Comparison of ENCODE assay signal across 29 mouse cellular contexts in genomic region chr13:112902176-112902575, GRCm38 (mm10). TPM values are rescaled to one million over a fixed set of nuclear protein-coding genes. Genes with fewer than 3 reads are reported as not detected.
DNase-seq lines count a peak whose midpoint lies in the region; ATAC-seq and TF ChIP-seq lines count a peak whose summit lies in the region.
"Had no signal": no experiment of that assay in that cellular context is flagged by ENCODE, and none has a peak within 500 bp of the region (broad histone marks: within the 10 kb centered on the region; RNA-seq: fewer than 3 reads in every experiment).

No protein-coding gene starts in this region.

- ATAC-seq in lung, postnatal 0 days = no peak
- ATAC-seq: activated CD4-positive, CD25-positive, alpha-beta regulatory T cell, adult 4 months; CD4-positive, CD25-positive, alpha-beta regulatory T cell, adult 4 months; forebrain, embryonic 14.5 days; Patski had no signal

- peaks cover 15% of the 10 kb centered on the region for H3K36me3 ChIP-seq in kidney, adult 2 months (ENCODE audit: control insufficient read depth, insufficient read depth, low read length)
- H3K36me3 ChIP-seq in lung, postnatal 0 days (ENCODE audit: insufficient read depth, low read length) = peaks cover 30% of the 10 kb centered on the region

- TF ChIP-seq CTCF in kidney, adult 2 months (conservative IDR thresholded peaks at IDR 0.05; ENCODE audit: insufficient read depth, insufficient read length, low read depth, low read length) = no peak
- 0 out of 2 replicates have a peak, but pooled peaks have one; percentile 9 for TF ChIP-seq CTCF in layer of hippocampus, adult 2 months (conservative IDR thresholded peaks at IDR 0.05)
- TF ChIP-seq CTCF in lung, postnatal 0 days (IDR thresholded peaks at IDR 0.05) = no peak

- H3K9me3 ChIP-seq in lung, postnatal 0 days (ENCODE audit: low read length) = no peaks in the 10 kb centered on the region
- H3K9me3 ChIP-seq: embryonic facial prominence, embryonic 13.5 days; embryonic facial prominence, embryonic 15.5 days; forebrain, embryonic 10.5 days; forebrain, embryonic 12.5 days; G1E had no signal

- no peak overlapping the region for H3K9ac ChIP-seq in lung, postnatal 0 days (replicated peaks; ENCODE audit: low read depth)
- H3K9ac ChIP-seq: embryonic facial prominence, embryonic 13.5 days; embryonic facial prominence, embryonic 15.5 days; forebrain, embryonic 12.5 days had no signal

- H3K4me3 ChIP-seq in kidney, adult 2 months (ENCODE audit: insufficient read depth, low read depth, low read length) = no peak overlapping the region
- no peak overlapping the region for H3K4me3 ChIP-seq in layer of hippocampus, adult 2 months
- H3K4me3 ChIP-seq in lung, postnatal 0 days (ENCODE audit: low read depth, low read length) = no peak overlapping the region
- H3K4me3 ChIP-seq: embryonic facial prominence, embryonic 13.5 days; embryonic facial prominence, embryonic 15.5 days; erythroblast, embryonic 14.5 days; forebrain, embryonic 10.5 days; forebrain, embryonic 12.5 days had no signal

- no peaks in the 10 kb centered on the region for H3K4me1 ChIP-seq in kidney, adult 2 months (ENCODE audit: control insufficient read depth, insufficient read depth, low read length)
- H3K4me1 ChIP-seq in lung, postnatal 0 days (ENCODE audit: insufficient read depth, low read depth, low read length) = no peaks in the 10 kb centered on the region
- H3K4me1 ChIP-seq: embryonic facial prominence, embryonic 13.5 days; embryonic facial prominence, embryonic 15.5 days; forebrain, embryonic 10.5 days; forebrain, embryonic 12.5 days had no signal

- H3K27ac ChIP-seq in kidney, adult 2 months (ENCODE audit: insufficient read depth, low read depth, low read length) = no peak overlapping the region
- no peak overlapping the region for H3K27ac ChIP-seq in layer of hippocampus, adult 2 months
- H3K27ac ChIP-seq in lung, postnatal 0 days (ENCODE audit: low read length) = no peak overlapping the region
- H3K27ac ChIP-seq: embryonic facial prominence, embryonic 13.5 days; embryonic facial prominence, embryonic 15.5 days; forebrain, embryonic 10.5 days; forebrain, embryonic 12.5 days had no signal

- no peak overlapping the region for H3K4me2 ChIP-seq in lung, postnatal 0 days (replicated peaks; ENCODE audit: low read depth, low read length)
- H3K4me2 ChIP-seq: embryonic facial prominence, embryonic 13.5 days; embryonic facial prominence, embryonic 15.5 days; forebrain, embryonic 12.5 days had no signal

- 45% methylated on average over 3 of the region's 3 CpGs for WGBS in kidney, adult 2 months
- 66% methylated on average over 3 of the region's 3 CpGs for WGBS in lung, postnatal 0 days

- H3K27me3 ChIP-seq in kidney, adult 2 months (replicated peaks; ENCODE audit: control insufficient read depth, insufficient read depth, low read length) = no peaks in the 10 kb centered on the region
- H3K27me3 ChIP-seq in lung, postnatal 0 days (replicated peaks; ENCODE audit: insufficient read depth, low read length) = no peaks in the 10 kb centered on the region
- H3K27me3 ChIP-seq: CH12.LX; embryonic facial prominence, embryonic 13.5 days; embryonic facial prominence, embryonic 15.5 days; forebrain, embryonic 12.5 days; Patski had no signal

- DNase-seq in kidney, adult 2 months = peak; percentile 58
- no peak for DNase-seq in kidney, adult 11 months
- no peak for DNase-seq in layer of hippocampus, adult 2 months (ENCODE audit: low spot score in 2 of 2)
- DNase-seq in layer of hippocampus, postnatal 10 days (ENCODE audit: low spot score in 2 of 2) = no peak
- peak; percentile 18 for DNase-seq in lung, postnatal 0 days (ENCODE audit: low spot score)
- DNase-seq in lung, postnatal 25 days (ENCODE audit: low spot score) = no peak
- DNase-seq in adipocyte (ENCODE audit: low spot score) = peak; percentile 61
- DNase-seq: adrenal gland, adult 2 months; adrenal gland, postnatal 10 days; adrenal gland, postnatal 25 days; B cell, adult 2 months; cerebellum, adult 11 months; cerebellum, adult 18-20 months; cerebellum, adult 8-10 months; cerebellum, adult 9-11 months; cerebellum, postnatal 14 days; cerebellum, postnatal 36 days; embryo, embryonic 11 days had no signal

- no peak for TF ChIP-seq POLR2A in kidney, adult 2 months (IDR thresholded peaks at IDR 0.05; ENCODE audit: low read depth, low read length)

- TF ChIP-seq EP300 in lung, postnatal 0 days (IDR thresholded peaks at IDR 0.05) = no peak

RNA-seq across cellular contexts. Expression of gene Mtrex, which starts 25.0 kb away (rescaled TPM):
- polyA plus RNA-seq in kidney, adult 2 months (2012; rRNA removed) = 7.9 and 10.6 TPM in 2 replicates
- 10 to 100 TPM; 46.3 to 49.2 TPM for total RNA-seq in layer of hippocampus, adult 2 months (2021)
- total RNA-seq in layer of hippocampus, postnatal 10 days (2021) = 10 to 100 TPM; 41.9 to 42.6 TPM
- polyA plus RNA-seq in lung, postnatal 0 days (2015; fragmentation: Nextera tagmentation; extraction: Ambion mirVana) = 24.3 and 29.3 TPM in 2 replicates

RNA-seq across cellular contexts. Expression of gene Dhx29, which starts 25.1 kb away (rescaled TPM):
- polyA plus RNA-seq in kidney, adult 2 months (2012; rRNA removed) = 3.9 and 4.0 TPM in 2 replicates
- total RNA-seq in layer of hippocampus, adult 2 months (2021) = 10 to 100 TPM; 23.5 to 26.0 TPM
- 10 to 100 TPM; 24.7 to 25.5 TPM for total RNA-seq in layer of hippocampus, postnatal 10 days (2021)
- polyA plus RNA-seq in lung, postnatal 0 days (2015; fragmentation: Nextera tagmentation; extraction: Ambion mirVana) = 22.8 and 23.5 TPM in 2 replicates

Comparison
In these comparisons a context has a peak if more than half of its experiments do, and no peak if none do; other contexts are left out.
1. DNase-seq: peak in kidney, adult 2 months (single experiment), lung, postnatal 0 days (single experiment) and adipocyte (single experiment); none in kidney, adult 11 months (single experiment), layer of hippocampus, adult 2 months (0 of 2), layer of hippocampus, postnatal 10 days (0 of 2) and lung, postnatal 25 days (single experiment).